ENCODE assay signal across 12 mouse cellular contexts in the genomic region with DNA sequence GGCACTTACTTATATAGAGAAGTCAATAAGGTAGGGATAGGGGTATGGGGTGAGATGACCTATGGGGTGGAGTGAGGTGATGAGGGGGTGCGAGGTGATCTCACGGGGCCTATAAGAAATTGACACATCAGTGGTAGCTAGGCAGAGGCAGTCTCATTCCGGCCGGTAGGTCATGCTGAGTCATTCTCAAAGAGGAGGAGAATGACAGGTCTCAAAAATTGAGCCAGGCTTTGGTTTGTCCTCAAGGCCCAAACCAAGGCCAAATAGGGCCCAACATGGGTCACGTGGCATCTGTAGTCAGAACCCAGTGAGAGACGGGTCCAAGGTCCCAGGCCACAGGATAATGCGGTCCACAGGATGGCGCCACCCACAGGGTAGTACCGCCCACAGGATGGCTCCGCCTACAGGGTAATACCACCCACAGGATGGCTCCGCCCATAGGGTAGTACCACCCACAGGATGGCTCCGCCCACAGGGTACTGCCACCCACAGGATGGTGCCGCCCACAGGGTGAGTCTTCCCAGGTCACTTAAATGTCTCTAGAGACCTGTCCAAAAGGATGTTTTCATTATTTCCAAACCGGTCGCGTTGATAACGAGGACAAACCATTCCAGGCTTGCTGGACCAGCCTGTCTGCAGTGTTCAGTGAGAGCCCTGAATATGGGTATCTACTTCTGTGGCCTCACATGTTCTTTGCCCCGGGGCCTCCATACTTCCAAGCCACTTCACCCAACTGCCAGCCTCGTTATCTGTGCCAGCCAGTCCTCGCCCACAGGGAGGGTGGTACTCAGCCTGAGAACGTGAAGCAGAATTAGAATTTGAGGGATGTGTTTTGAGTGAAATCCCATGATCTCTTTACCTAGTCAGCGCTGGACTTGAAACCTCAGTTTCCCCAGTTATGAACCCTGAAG. TPM values are rescaled to one million over a fixed set of nuclear protein-coding genes. Genes with fewer than 3 reads are reported as not detected.
DNase-seq lines count a peak whose midpoint lies in the region; ATAC-seq and TF ChIP-seq lines count a peak whose summit lies in the region.
"Had no signal": no experiment of that assay in that cellular context is flagged by ENCODE, and none has a peak within 500 bp of the region (broad histone marks: within the 10 kb centered on the region; RNA-seq: fewer than 3 reads in every experiment).

No protein-coding gene starts in this region.

- peaks cover 6% of the 10 kb centered on the region; the same call in 1 of the 2 replicates for H3K9me3 ChIP-seq in liver, postnatal 0 days (ENCODE audit: low read length)
- 0 out of 2 replicates have a peak, but pooled peaks cover 2% of the 10 kb centered on the region for H3K9me3 ChIP-seq in hindbrain, postnatal 0 days (ENCODE audit: low read length)

- ATAC-seq in liver, postnatal 0 days = peak; percentile 33; the same call in 1 of the 2 replicates
- ATAC-seq in hindbrain, postnatal 0 days = no peak

- H3K9ac ChIP-seq in liver, postnatal 0 days (replicated peaks) = no peak overlapping the region
- no peak overlapping the region for H3K9ac ChIP-seq in hindbrain, postnatal 0 days (replicated peaks; ENCODE audit: low read length)
- H3K9ac ChIP-seq: heart, embryonic 13.5 days; neural tube, embryonic 12.5 days had no signal

- WGBS in liver, postnatal 0 days (ENCODE audit: insufficient replicate concordance) = 70% methylated on average over 22 of the region's 22 CpGs
- WGBS in hindbrain, postnatal 0 days = 77% methylated on average over 22 of the region's 22 CpGs

- no peak for TF ChIP-seq EP300 in liver, postnatal 0 days (IDR thresholded peaks at IDR 0.05; ENCODE audit: low read depth)

- no peak overlapping the region for H3K4me2 ChIP-seq in liver, postnatal 0 days (ENCODE audit: low read depth, low read length)
- no peak overlapping the region for H3K4me2 ChIP-seq in hindbrain, postnatal 0 days (ENCODE audit: low read depth, low read length)
- H3K4me2 ChIP-seq: heart, embryonic 13.5 days; neural tube, embryonic 12.5 days had no signal

- peak; percentile 12 for DNase-seq in kidney, adult 18-20 months
- DNase-seq in kidney, postnatal 14 days = no peak
- peak; percentile 30 for DNase-seq in 3134 (ENCODE audit: extremely low read depth, insufficient read length, low spot score)
- DNase-seq in adrenal gland, adult 18-20 months (ENCODE audit: low spot score in 2 of 2) = peak; percentile 46 to 58
- DNase-seq in liver, postnatal 0 days = peak; percentile 24
- DNase-seq in layer of hippocampus, postnatal 25 days (ENCODE audit: extremely low spot score in 1 of 2, low spot score in 1 of 2) = no peak
- DNase-seq in ovary, postnatal 14 days (ENCODE audit: low spot score) = no peak
- no peak for DNase-seq in hindbrain, postnatal 0 days (ENCODE audit: low spot score)

- no peak overlapping the region for H3K4me3 ChIP-seq in liver, postnatal 0 days (ENCODE audit: low read depth, low read length)
- H3K4me3 ChIP-seq in hindbrain, postnatal 0 days (ENCODE audit: low read length) = no peak overlapping the region
- H3K4me3 ChIP-seq: heart, embryonic 13.5 days; neural tube, embryonic 12.5 days had no signal

- TF ChIP-seq CTCF in liver, postnatal 0 days (IDR thresholded peaks at IDR 0.05; ENCODE audit: low read depth) = no peak
- no peak for TF ChIP-seq CTCF in hindbrain, postnatal 0 days (IDR thresholded peaks at IDR 0.05; ENCODE audit: low read depth)

- no peaks in the 10 kb centered on the region for H3K4me1 ChIP-seq in liver, postnatal 0 days (ENCODE audit: insufficient read depth)
- H3K4me1 ChIP-seq in hindbrain, postnatal 0 days (ENCODE audit: insufficient read depth, low read length) = no peaks in the 10 kb centered on the region
- H3K4me1 ChIP-seq: heart, embryonic 13.5 days; neural tube, embryonic 12.5 days had no signal

- H3K27me3 ChIP-seq in liver, postnatal 0 days (ENCODE audit: insufficient read depth, low read length) = no peaks in the 10 kb centered on the region
- no peaks in the 10 kb centered on the region for H3K27me3 ChIP-seq in hindbrain, postnatal 0 days (ENCODE audit: insufficient read depth, low read length)
- H3K27me3 ChIP-seq: neural tube, embryonic 12.5 days had no signal

- no peaks in the 10 kb centered on the region for H3K36me3 ChIP-seq in liver, postnatal 0 days (replicated peaks; ENCODE audit: insufficient read depth, low read length)
- no peaks in the 10 kb centered on the region for H3K36me3 ChIP-seq in hindbrain, postnatal 0 days (ENCODE audit: insufficient read depth, low read length)
- H3K36me3 ChIP-seq: heart, embryonic 13.5 days; neural tube, embryonic 12.5 days had no signal

- no peak overlapping the region for H3K27ac ChIP-seq in liver, postnatal 0 days (ENCODE audit: low read depth)
- no peak overlapping the region for H3K27ac ChIP-seq in hindbrain, postnatal 0 days
- H3K27ac ChIP-seq: heart, embryonic 13.5 days; macrophage; neural tube, embryonic 12.5 days had no signal

RNA-seq across cellular contexts. Expression of gene Tas1r2, which starts 30.6 kb away (rescaled TPM):
- not detected for total RNA-seq in adrenal gland, adult 18-20 months (2021)
- polyA plus RNA-seq in liver, postnatal 0 days (2015; fragmentation: Nextera tagmentation; extraction: Ambion mirVana) = not detected in 2 replicates
- total RNA-seq in layer of hippocampus, postnatal 25 days (2021) = not detected
- total RNA-seq in hindbrain, postnatal 0 days (2014; rRNA removed) = not detected in 2 replicates
- polyA plus RNA-seq in hindbrain, postnatal 0 days (2015; fragmentation: Nextera tagmentation; extraction: Ambion mirVana) = not detected in 2 replicates
- total RNA-seq: left cerebral cortex, postnatal 14 days had no signal
- polyA plus RNA-seq: heart, embryonic 13.5 days; macrophage; neural tube, embryonic 12.5 days had no signal

Comparison
In these comparisons a context has a peak if more than half of its experiments do, and no peak if none do; other contexts are left out.
1. DNase-seq: peak in kidney, adult 18-20 months (single experiment), 3134 (single experiment), adrenal gland, adult 18-20 months (2 of 2) and liver, postnatal 0 days (single experiment); none in kidney, postnatal 14 days (single experiment), layer of hippocampus, postnatal 25 days (0 of 2), ovary, postnatal 14 days (single experiment) and hindbrain, postnatal 0 days (single experiment).